Mouse (Mus musculus): ENCODE measurements around the gene Atg7.

GRCm38 (mm10) chr6:114798715-114799114 lies 155.8 kb downstream of the Atg7 start:
- TF ChIP-seq CTCF (IDR thresholded peaks at IDR 0.05; ENCODE audit: low read depth) (no peak), EP300 (optimal IDR thresholded peaks at IDR 0.05) (no peak)

Data from stomach, postnatal 0 days (tissue).